Mouse (Mus musculus) testis, adult 10 weeks (tissue): ENCODE measurements around the gene Abcc8. TPM values are rescaled to one million over a fixed set of nuclear protein-coding genes. Genes with fewer than 3 reads are reported as not detected.

ENCODE experiments used
- polyA plus RNA-seq: library from polyadenylated mRNA; stranded (reverse); fragments of 350-450 nt; fragmentation: Illumina TruSeq; extraction: RNeasy Lipid Tissue Mini Kit (QIAGEN cat#74804); gene quantifications from one replicate; pipeline ENCODE4 v1.2.3, GENCODE M21; 2014; ENCODE audit warnings: low read depth, low replicate concordance

Gene Abcc8
- not detected for polyA plus RNA-seq

DNA sequence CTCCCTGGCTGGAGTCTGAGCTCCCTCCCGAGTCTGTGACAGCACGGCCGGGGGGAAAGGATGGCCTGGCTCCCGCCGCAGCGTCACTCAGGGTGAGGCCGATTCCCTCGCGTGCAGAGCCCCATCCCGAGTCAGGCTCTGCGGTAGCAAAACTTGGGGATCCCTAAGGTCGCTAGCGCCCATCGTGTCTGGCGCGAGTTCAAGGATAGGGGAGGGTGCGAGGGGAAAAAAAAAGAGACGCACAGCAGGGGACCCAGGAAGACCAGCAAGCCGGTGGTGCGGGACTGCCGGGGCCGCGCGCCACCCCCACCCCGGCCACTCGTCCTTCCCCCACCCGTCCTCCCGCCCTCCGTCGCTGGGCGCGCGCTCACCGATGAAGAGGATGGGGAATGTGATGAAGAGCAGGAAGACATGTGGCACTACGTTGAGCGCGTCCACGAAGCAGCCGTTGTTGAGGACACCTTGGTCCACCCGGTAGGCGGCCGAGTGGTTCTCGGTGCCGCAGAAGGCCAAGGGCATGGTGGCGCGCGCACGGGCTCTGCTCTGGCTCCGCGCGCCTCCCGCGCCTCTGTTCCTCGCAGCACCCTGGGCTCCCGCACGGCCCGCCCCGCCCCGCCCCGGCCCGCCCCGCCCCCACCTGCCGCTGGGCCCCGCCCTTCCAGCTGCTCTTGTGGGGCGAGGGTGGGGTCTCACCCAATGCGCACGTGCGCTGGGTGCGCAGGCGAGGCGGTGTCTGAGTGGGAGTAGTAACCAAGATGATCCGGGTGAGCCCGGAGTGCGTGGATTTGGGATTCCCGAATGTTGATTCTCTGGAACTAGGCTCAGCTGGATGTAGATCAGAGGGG lies at the start of gene Abcc8:
Gene Abcc8 (minus strand): TSS at position 603 of the 845 bp plus-strand sequence.

DNA sequence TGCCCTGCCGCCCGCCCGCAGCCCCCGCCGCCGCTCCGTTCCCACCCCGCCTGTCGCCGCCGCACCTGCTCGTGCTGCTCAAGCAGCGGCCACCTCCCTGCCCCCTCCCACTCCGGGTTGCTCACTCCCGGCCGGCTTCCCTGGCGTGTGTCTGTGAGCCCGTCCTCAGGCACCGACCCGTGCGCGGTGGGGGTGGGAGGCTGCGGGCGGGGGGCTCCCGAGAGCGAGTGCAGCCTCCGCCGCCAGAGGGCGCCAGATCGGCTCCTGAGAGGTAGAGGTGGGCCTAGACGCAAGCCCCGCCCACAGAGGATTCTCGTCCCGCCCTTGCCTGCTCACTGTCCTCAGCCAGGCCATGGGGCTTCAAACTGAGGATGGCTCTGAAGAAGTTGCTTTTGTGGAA lies 79.3 kb downstream of the Abcc8 start, which contains the start of gene Kcnj11:
Gene Kcnj11 (minus strand): TSS at position 202 of the 400 bp plus-strand sequence.

Other genes with a start within 250 kb of the Abcc8 start
- gene Abcc6, start 149.7 kb downstream of the Abcc8 start, polyA plus RNA-seq: not detected
- 6.3 TPM for gene Nomo1, start 146.3 kb downstream of the Abcc8 start, polyA plus RNA-seq
- 0.25 TPM for gene Kcnj11, start 79.3 kb downstream of the Abcc8 start, polyA plus RNA-seq
- 0.13 TPM for gene Ush1c, start 58.5 kb upstream of the Abcc8 start, polyA plus RNA-seq
- gene Otog, start 61.0 kb upstream of the Abcc8 start, polyA plus RNA-seq: not detected
- gene Myod1, start 196.4 kb upstream of the Abcc8 start, polyA plus RNA-seq: not detected
- 0.14 TPM for gene Kcnc1, start 216.5 kb upstream of the Abcc8 start, polyA plus RNA-seq